Mouse (Mus musculus) midbrain, embryonic 10.5 days (tissue): ENCODE data around the gene Mast4. TPM values are rescaled to one million over a fixed set of nuclear protein-coding genes. Genes with fewer than 3 reads are reported as not detected.

Source experiments
- DNase-seq: peaks from one replicate; pipeline ENCODE4 v3.0.0-alpha.2; 2017; ENCODE audit warnings: low spot score
- H3K27ac ChIP-seq: fragments of 300-500 bp; sonication (generic); replicated peaks from 2 replicates; pipeline ENCODE4 v1.5.1; 2016; ENCODE audit warnings: mild to moderate bottlenecking
- H3K27me3 ChIP-seq: fragments of 300-500 bp; sonication (generic); 2 replicates; pipeline ENCODE4 v1.6.1; 2016; ENCODE audit warnings: low read depth, mild to moderate bottlenecking; ENCODE audit not compliant: poor library complexity, severe bottlenecking
- H3K36me3 ChIP-seq: fragments of 300-500 bp; sonication (generic); 2 replicates; pipeline ENCODE4 v1.6.1; 2016; ENCODE audit warnings: mild to moderate bottlenecking, moderate library complexity
- H3K4me1 ChIP-seq: fragments of 300-500 bp; sonication (generic); 2 replicates; pipeline ENCODE4 v1.6.1; 2016
- H3K4me3 ChIP-seq: fragments of 300-500 bp; sonication (generic); 2 replicates; pipeline ENCODE4 v1.5.1; 2016; ENCODE audit warnings: mild to moderate bottlenecking, moderate library complexity
- H3K9me3 ChIP-seq: fragments of 300-500 bp; sonication (generic); replicated peaks from 2 replicates; pipeline ENCODE4 v1.6.1; 2016; ENCODE audit warnings: mild to moderate bottlenecking
- whole genome bisulfite sequencing: fragments of 180-500 bp; shearing (Covaris S2); methylation state at CpG from one replicate; pipeline ENCODE4 v1.1.7; 2016; 5-methylcytosine and 5-hydroxymethylcytosine counted together
- polyA plus RNA-seq: library from polyadenylated mRNA; unstranded; fragments of >200 nt; fragmentation: Nextera tagmentation; extraction: Ambion mirVana; gene quantifications from 2 replicates; pipeline ENCODE4 v1.2.1, GENCODE M21; 2016

Mast4 gene
- polyA plus RNA-seq, 1 experiment from 2014 or later: 19.0 TPM

DNA sequence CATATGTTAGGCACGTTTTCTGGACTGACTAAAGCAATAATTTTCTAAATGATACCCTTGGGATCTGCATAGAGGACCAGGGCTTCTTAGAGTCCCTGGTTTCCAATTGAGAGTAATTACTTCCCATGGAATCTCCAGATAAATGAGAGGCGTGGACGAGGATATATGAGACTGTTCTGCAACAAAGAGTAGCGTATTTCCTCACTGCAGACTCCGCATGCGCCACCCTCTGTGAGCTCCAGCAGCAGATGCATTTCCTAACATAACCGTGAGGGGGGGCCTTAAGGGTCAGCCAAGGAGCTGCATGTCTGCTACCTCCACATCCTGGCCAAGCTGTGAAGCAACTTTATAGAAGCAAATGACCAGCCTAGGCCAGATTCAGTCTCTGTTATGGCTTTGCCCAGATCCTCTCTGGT, 559.5 kb downstream of the Mast4 start:
- Histone ChIP-seq H3K27ac (no peak overlapping the region), H3K4me1 (no peaks in the 10 kb centered on the region), H3K27me3 (no peaks in the 10 kb centered on the region), H3K4me3 (no peak overlapping the region), H3K9me3 (no peaks in the 10 kb centered on the region), H3K36me3 (peaks cover 62% of the 10 kb centered on the region)
- WGBS: 77% methylated on average over 7 of the region's 7 CpGs
- no peak for DNase-seq

DNA sequence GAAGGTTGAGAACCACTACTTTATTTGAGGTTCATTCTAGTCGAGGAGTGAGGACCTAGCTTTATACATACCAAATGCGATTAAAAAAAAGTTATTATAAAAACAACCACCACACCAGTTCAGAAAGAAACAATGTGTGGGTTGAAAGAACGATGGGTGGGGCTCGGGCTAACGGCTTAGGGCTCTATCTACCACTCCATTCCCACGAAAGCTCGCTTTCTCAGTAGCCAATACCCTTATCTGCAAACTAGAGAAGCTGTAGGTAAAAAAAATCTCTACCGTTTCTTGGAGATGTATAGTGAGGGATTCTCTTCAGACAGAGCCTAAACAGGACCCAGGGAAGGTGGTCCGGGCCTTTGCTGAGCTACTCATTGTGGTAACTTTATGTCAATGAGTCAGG, 561.1 kb downstream of the Mast4 start:
- Histone ChIP-seq H3K27me3 (no peaks in the 10 kb centered on the region), H3K4me1 (no peaks in the 10 kb centered on the region), H3K9me3 (no peaks in the 10 kb centered on the region), H3K36me3 (peaks cover 49% of the 10 kb centered on the region), H3K27ac (no peak overlapping the region), H3K4me3 (no peak overlapping the region)
- DNase-seq: no peak
- WGBS: 90% methylated on average over 9 of the region's 9 CpGs

DNA sequence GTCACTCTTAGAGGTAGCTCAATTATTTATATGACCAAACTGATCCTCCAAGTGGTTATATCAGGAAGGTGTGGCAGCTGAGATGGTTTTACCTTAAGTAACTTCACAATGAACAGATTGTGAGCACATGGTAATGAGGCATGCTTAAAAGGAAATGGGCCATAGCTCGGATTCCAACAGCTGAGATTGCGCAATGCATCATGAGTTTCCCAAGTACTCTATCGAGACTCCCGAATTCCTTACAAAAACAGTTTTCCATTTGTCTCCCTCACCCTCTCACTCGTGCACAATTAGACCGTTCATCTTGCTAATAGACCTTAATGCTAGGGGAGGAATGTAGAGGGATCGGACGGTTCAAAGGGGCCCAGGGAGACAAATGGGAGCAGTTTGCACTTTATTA, 564.1 kb downstream of the Mast4 start:
- DNase-seq: no peak
- Histone ChIP-seq H3K4me3 (no peak overlapping the region), H3K27me3 (no peaks in the 10 kb centered on the region), H3K27ac (no peak overlapping the region), H3K36me3 (peaks cover 61% of the 10 kb centered on the region), H3K4me1 (peaks cover 3% of the 10 kb centered on the region; the same call in 1 of the 2 replicates), H3K9me3 (no peaks in the 10 kb centered on the region)
- whole genome bisulfite sequencing: 91% methylated on average over 8 of the region's 8 CpGs

DNA sequence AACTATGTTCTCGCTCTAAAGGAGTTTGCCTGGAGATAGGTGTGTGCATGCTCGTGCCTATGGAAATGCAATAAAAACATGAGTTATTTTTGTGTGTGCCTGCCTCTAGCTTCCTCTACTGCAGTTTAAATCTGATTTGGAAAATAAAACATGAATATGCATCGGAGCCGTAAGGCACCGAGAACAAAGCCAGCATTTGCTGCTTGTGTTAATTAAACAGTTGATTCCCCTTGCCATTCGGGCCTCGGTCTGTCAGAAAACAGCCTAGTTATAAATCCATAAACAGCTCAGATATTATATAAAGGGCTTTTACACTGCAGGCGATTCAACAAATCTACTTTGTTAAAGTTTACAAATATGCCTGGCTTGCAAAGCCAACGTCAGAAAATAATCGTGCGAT, 565.8 kb downstream of the Mast4 start:
- H3K27me3 ChIP-seq: no peaks in the 10 kb centered on the region
- no peak for DNase-seq
- 95% methylated on average over 11 of the region's 11 CpGs for WGBS
- H3K4me1 ChIP-seq: peaks cover 9% of the 10 kb centered on the region; the same call in 1 of the 2 replicates
- H3K4me3 ChIP-seq: no peak overlapping the region
- no peaks in the 10 kb centered on the region for H3K9me3 ChIP-seq
- peaks cover 66% of the 10 kb centered on the region for H3K36me3 ChIP-seq
- no peak overlapping the region for H3K27ac ChIP-seq

DNA sequence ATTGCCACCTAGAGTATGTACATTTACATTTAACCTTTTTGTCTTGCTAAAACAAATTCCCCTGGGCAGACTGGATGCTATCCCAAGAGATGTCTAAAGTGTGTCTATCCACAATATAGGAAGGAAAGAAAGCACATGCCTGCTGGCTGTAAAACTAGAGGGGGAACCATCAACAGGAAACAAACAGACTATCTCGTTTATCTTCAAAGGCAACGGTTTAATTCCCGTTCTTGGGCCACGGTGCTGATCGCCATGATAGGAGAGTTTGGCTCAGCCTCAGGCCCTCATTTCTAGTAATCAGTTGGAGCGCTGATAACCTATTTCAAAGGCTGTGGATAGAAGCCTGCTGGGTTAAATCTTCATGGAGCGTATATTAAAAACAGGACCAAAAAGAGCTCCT, 567.2 kb downstream of the Mast4 start:
- Histone ChIP-seq H3K36me3 (peaks cover 55% of the 10 kb centered on the region), H3K4me1 (peaks cover 9% of the 10 kb centered on the region; the same call in 1 of the 2 replicates), H3K4me3 (no peak overlapping the region), H3K27ac (no peak overlapping the region), H3K27me3 (no peaks in the 10 kb centered on the region), H3K9me3 (no peaks in the 10 kb centered on the region)
- no peak for DNase-seq
- 92% methylated on average over 7 of the region's 7 CpGs for WGBS

DNA sequence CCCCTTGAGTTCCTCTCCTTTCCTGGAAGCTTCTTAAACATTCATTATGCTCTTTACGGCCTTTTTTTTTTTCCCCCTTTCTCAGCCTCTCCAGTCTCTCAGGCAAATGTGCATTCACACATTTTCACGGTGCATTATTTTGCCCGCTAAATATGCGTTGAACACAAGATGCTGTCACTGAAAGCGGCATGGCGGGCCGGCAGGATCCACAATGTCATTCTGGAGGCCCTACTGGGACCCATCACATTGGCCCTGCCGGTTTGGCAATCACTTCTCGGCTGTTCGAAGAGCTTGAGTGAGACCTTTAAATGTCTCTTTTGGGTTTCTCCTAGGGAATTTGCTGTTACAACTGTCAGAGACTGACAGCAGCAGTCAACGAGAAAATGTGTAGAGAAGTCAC, 569.1 kb downstream of the Mast4 start:
- peaks cover 9% of the 10 kb centered on the region; the same call in 1 of the 2 replicates for H3K4me1 ChIP-seq
- no peaks in the 10 kb centered on the region for H3K9me3 ChIP-seq
- H3K27me3 ChIP-seq: no peaks in the 10 kb centered on the region
- peaks cover 48% of the 10 kb centered on the region for H3K36me3 ChIP-seq
- H3K27ac ChIP-seq: no peak overlapping the region
- DNase-seq: no peak
- no peak overlapping the region for H3K4me3 ChIP-seq
- 83% methylated on average over 11 of the region's 11 CpGs for WGBS

DNA sequence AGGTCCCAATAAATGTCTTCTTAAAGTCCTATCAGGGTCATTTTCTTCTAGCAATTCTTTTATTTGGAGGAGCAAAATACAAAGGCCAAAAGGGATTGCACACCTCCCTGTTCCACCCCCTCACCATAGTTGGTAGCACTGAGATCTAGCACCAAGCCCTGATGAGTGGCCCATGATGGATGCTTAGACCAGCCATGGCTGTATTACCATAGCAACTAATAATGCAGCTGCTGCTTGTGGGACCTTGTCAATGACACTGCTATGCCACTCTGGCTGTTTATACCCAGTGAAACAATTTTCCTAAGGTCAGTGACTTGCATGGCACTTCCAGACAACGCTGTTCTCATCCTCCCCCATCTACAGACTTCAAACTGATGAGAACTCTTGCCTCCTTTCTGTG, 570.1 kb downstream of the Mast4 start:
- Histone ChIP-seq H3K27ac (no peak overlapping the region), H3K36me3 (peaks cover 56% of the 10 kb centered on the region), H3K4me1 (peaks cover 9% of the 10 kb centered on the region; the same call in 1 of the 2 replicates), H3K27me3 (no peaks in the 10 kb centered on the region), H3K9me3 (no peaks in the 10 kb centered on the region), H3K4me3 (no peak overlapping the region)
- 97% methylated on average over 1 of the region's 1 CpGs for WGBS
- no peak for DNase-seq

DNA sequence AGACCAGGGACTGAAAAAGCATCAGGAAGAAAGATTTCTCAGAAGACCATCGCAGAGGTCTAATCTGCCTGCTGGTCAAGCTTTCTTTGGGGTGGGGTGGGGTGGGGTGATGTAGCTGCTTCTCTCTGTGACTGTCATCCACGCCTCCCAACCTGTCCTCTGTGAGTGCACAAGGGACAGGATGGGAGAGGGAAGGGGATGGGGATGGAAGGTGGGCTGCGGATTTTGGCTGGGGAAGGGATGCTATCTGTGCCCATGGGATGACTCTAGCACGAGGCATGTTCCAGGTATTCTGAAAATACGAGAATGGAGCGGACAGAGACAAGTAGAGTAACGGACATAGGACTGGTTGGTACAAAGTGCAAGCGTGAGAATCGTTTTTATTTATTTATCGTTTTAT, 572.1 kb downstream of the Mast4 start:
- Histone ChIP-seq H3K27ac (no peak overlapping the region), H3K4me1 (peaks cover 9% of the 10 kb centered on the region; the same call in 1 of the 2 replicates), H3K27me3 (no peaks in the 10 kb centered on the region), H3K9me3 (no peaks in the 10 kb centered on the region), H3K36me3 (peaks cover 71% of the 10 kb centered on the region), H3K4me3 (no peak overlapping the region)
- DNase-seq: no peak
- WGBS: 91% methylated on average over 10 of the region's 10 CpGs

DNA sequence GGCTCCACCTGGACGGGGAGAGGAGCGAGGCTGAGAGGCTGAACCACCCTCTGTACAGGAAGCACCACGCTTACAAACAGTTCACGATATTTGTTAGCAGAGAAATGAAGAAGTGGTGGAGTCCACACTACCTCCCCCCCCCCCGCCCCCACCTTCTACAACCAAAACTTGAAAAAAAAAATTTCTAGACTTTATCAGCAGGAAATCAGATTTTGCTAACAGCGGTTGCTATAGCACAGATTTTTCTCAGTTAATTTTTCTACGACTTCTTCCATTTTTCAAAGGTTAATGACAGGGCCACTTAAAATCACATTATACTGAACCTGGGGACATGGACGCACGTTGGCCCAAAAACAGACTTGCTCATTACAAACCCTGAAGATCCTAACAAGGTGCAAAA, 572.9 kb downstream of the Mast4 start:
- no peak for DNase-seq
- Histone ChIP-seq H3K4me3 (no peak overlapping the region), H3K36me3 (peaks cover 74% of the 10 kb centered on the region), H3K4me1 (peaks cover 9% of the 10 kb centered on the region; the same call in 1 of the 2 replicates), H3K9me3 (no peaks in the 10 kb centered on the region), H3K27me3 (no peaks in the 10 kb centered on the region), H3K27ac (no peak overlapping the region)
- 91% methylated on average over 9 of the region's 9 CpGs for WGBS

DNA sequence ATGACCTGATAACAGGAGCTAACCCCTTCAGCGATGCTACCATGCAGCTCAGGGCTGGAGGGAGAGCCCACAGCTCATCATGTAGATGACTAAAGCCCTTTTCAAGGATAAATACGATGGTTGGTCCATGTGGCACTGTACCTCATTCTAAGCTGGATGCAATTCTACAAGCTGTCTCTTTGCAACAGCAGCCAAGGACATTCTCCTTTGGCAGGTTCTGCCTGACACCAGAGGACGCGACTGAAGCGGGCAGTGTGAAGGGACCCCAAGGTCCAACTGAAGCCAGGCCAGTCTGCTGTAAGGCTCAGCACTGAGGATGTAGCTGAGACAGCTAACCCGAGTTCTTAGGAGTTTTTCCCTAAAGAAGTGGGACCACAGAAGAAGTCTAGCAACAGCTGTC, 576.3 kb downstream of the Mast4 start:
- Histone ChIP-seq H3K36me3 (peaks cover 71% of the 10 kb centered on the region), H3K4me1 (no peaks in the 10 kb centered on the region), H3K4me3 (no peak overlapping the region), H3K9me3 (no peaks in the 10 kb centered on the region), H3K27me3 (no peaks in the 10 kb centered on the region), H3K27ac (no peak overlapping the region)
- 95% methylated on average over 6 of the region's 6 CpGs for WGBS
- no peak for DNase-seq

DNA sequence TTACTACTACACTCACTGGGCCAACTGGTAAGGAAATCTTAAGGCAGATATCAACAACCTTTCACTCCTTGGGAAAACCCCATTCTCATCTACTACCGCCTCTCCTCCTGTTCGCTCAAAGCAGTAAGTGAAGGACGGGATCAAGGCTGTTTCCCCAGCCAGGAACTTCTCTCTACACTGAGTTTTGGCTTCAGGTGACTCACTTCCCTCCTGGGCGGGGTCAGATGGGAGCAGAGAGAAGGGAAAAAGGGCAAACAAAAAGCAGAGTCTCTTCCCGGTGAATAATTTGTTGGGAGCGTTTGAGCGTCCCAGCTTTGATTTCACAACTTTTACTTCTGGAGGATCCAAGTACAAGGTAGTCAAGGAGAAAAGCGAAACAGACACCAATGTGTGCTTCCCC, 578.2 kb downstream of the Mast4 start:
- DNase-seq: no peak
- Histone ChIP-seq H3K4me3 (no peak overlapping the region), H3K4me1 (no peaks in the 10 kb centered on the region), H3K27me3 (no peaks in the 10 kb centered on the region), H3K9me3 (no peaks in the 10 kb centered on the region), H3K27ac (no peak overlapping the region), H3K36me3 (peaks cover 75% of the 10 kb centered on the region)
- WGBS: 91% methylated on average over 8 of the region's 8 CpGs

DNA sequence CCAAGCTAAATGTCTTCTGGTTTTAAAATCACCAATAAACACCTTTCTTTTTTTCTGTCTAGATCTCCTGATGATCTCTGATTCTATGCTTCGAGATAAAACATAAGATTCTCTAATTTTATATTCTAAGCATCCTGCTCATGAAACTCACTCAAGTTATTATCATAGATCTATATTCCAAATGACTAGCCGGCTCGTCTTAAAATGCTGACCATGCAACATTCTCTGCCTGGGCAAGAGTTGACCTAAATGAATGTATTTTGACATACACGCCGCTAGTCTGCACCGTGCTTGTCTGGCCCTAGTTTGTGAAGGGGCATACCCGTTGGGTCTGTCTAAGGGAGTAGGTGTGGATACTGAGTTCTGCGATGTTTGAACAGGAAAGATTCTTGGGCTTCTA, 579.2 kb downstream of the Mast4 start:
- H3K27ac ChIP-seq: no peak overlapping the region
- no peaks in the 10 kb centered on the region for H3K9me3 ChIP-seq
- no peak for DNase-seq
- H3K4me1 ChIP-seq: no peaks in the 10 kb centered on the region
- no peaks in the 10 kb centered on the region for H3K27me3 ChIP-seq
- WGBS: 97% methylated on average over 8 of the region's 8 CpGs
- H3K36me3 ChIP-seq: peaks cover 75% of the 10 kb centered on the region
- no peak overlapping the region for H3K4me3 ChIP-seq

DNA sequence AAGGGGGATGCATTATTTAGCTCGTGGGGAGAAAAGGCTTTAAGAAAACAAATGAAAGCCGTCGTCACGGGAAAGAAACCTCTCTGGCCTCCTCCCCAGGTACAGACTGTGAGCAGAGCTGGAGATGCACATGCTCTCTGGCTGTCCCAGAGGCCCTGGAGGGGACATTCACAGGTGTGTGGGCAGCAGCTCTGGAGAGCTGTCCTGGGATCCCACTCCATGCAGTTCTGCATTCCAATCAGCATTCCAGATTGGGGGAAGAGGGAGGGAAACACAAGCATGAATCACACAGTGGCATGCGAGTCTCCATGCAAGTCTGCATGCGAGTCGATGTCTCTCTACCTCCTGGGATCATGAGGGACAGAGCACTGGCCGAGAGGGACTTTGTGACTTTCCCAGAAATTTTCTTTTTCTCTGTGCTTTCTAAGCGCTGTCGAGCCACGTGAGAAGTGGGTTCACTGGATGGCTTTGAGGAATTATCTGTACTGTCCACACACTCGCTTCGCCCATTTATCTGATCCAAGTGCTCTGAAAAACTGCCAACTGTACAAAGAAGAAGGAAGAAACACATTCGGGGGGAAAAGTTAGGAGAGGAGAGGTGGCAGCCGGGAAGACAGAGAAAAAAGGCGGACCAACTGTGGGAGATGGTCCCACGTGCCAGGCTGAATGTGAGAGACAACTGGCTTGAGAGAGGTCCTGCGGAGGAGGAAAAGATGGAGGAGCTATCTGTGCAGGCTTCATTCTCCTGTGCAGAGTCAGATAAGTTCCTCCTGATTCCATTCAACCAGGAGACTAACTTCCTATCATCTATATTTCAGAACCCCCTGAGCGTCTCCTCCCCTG, 580.4 kb downstream of the Mast4 start:
- Histone ChIP-seq H3K4me1 (no peaks in the 10 kb centered on the region), H3K27ac (no peak overlapping the region), H3K4me3 (no peak overlapping the region), H3K9me3 (no peaks in the 10 kb centered on the region), H3K27me3 (no peaks in the 10 kb centered on the region), H3K36me3 (peaks cover 74% of the 10 kb centered on the region)
- no peak for DNase-seq
- WGBS: 85% methylated on average over 19 of the region's 19 CpGs
